Mouse (Mus musculus) left cerebral cortex, postnatal 25 days (tissue): Measurements from ENCODE around the gene Arhgef7. TPM values are rescaled to one million over a fixed set of nuclear protein-coding genes. Genes with fewer than 3 reads are reported as not detected.

Experiments
- DNase-seq, 2 experiments: peaks; one replicate each; pipeline ENCODE4 v3.0.0; 2022; ENCODE audit warnings: low spot score in 2 of 2, mixed read lengths in 1 of 2
- intact Hi-C: fragments of 180-260 bp; cut with DNase I; formaldehyde crosslinking; loops from one replicate; pipeline ENCODE4 v1.15.1; 2025
- total RNA-seq, 2 experiments: library from RNA; stranded (reverse); gene quantifications; 2 replicates each; pipeline ENCODE4 v1.2.3; 2021

Arhgef7 gene
- total RNA-seq, 2 experiments from 2014 or later = 137 to 142 TPM

- intact Hi-C loops = loop anchor here (2.0 to 5.0 kb wide), 4 partner anchors 17 to 184 kb away; no protein-coding TSS in a partner anchor
- DNase-seq = peak; percentile 89 to 90
These were observed 30.3 kb downstream of the Arhgef7 start for GRCm38 (mm10) chr8:11757568-11758481.

GRCm38 (mm10) chr8:11758482-11759281 is 31.2 kb downstream of the Arhgef7 start:
- DNase-seq = no peak
- intact Hi-C loops = loop anchor here (2.0 to 5.0 kb wide), 3 partner anchors 16 to 184 kb away; no protein-coding TSS in a partner anchor

- no peak for DNase-seq
- intact Hi-C loops = no loop called here
These were observed 34.0 kb downstream of the Arhgef7 start for GRCm38 (mm10) chr8:11761551-11761950.

GRCm38 (mm10) chr8:11762048-11762447 is 34.5 kb downstream of the Arhgef7 start:
- DNase-seq = no peak
- intact Hi-C loops = no loop called here

GRCm38 (mm10) chr8:11762821-11763220 is 35.3 kb downstream of the Arhgef7 start:
- DNase-seq = no peak
- intact Hi-C loops = no loop called here

GRCm38 (mm10) chr8:11767213-11767840 is 39.8 kb downstream of the Arhgef7 start:
- DNase-seq = no peak
- intact Hi-C loops = no loop called here

GRCm38 (mm10) chr8:11770001-11770400 is 42.5 kb downstream of the Arhgef7 start:
- DNase-seq = no peak

GRCm38 (mm10) chr8:11770521-11771080 is 43.1 kb downstream of the Arhgef7 start:
- DNase-seq = no peak
- intact Hi-C loops = no loop called here

More at GRCm38 (mm10) chr8:11770001-11770400, 42.5 kb downstream of the Arhgef7 start:
- intact Hi-C loops = no loop called here

- intact Hi-C loops = no loop called here
- no peak for DNase-seq
These were observed 44.1 kb downstream of the Arhgef7 start for GRCm38 (mm10) chr8:11771608-11772007.

- no peak for DNase-seq
- intact Hi-C loops = loop anchor here (2.0 to 5.0 kb wide), 2 partner anchors 16 to 47 kb away; partner anchors contain the start of gene Arhgef7
These were observed 46.9 kb downstream of the Arhgef7 start for GRCm38 (mm10) chr8:11774195-11775076.

- no peak for DNase-seq
- intact Hi-C loops = loop anchor here (2.0 to 5.0 kb wide), 2 partner anchors 17 to 49 kb away; partner anchors contain the start of gene Arhgef7
These were observed 48.4 kb downstream of the Arhgef7 start for GRCm38 (mm10) chr8:11775889-11776288.

GRCm38 (mm10) chr8:11776451-11777180 is 49.1 kb downstream of the Arhgef7 start:
- peak in 1 of 2 experiments; percentile 58 for DNase-seq
- intact Hi-C loops = loop anchor here (5.0 kb wide), 1 partner anchor 49 kb away; the partner anchor contains the start of gene Arhgef7

GRCm38 (mm10) chr8:11777201-11777600 is 49.7 kb downstream of the Arhgef7 start:
- DNase-seq = no peak
- intact Hi-C loops = loop anchor here (5.0 kb wide), 1 partner anchor 50 kb away; the partner anchor contains the start of gene Arhgef7

GRCm38 (mm10) chr8:11778646-11779433 is 51.3 kb downstream of the Arhgef7 start:
- DNase-seq = peak in 1 of 2 experiments; percentile 76
- intact Hi-C loops = loop anchor here (5.0 kb wide), 1 partner anchor 52 kb away; the partner anchor contains the start of gene Arhgef7

GRCm38 (mm10) chr8:11779844-11780634 is 52.5 kb downstream of the Arhgef7 start:
- intact Hi-C loops = loop anchor here (5.0 kb wide), 1 partner anchor 53 kb away; the partner anchor contains the start of gene Arhgef7
- DNase-seq = peak in 1 of 2 experiments; percentile 71

GRCm38 (mm10) chr8:11780641-11781040 is 53.1 kb downstream of the Arhgef7 start:
- intact Hi-C loops = no loop called here

More at GRCm38 (mm10) chr8:11780641-11781040, 53.1 kb downstream of the Arhgef7 start:
- DNase-seq = no peak
